Mouse (Mus musculus) neural tube, embryonic 12.5 days (tissue): ENCODE results near the gene Tub. TPM values are rescaled to one million over a fixed set of nuclear protein-coding genes. Genes with fewer than 3 reads are reported as not detected.

Experiments
- ATAC-seq: fragments of 200-750 bp; cut with Nextera tagmentation; 2 replicates; pipeline ENCODE4 v1.8.0; 2017; ENCODE audit warnings: low read depth, mild to moderate bottlenecking, moderate TSS enrichment, moderate library complexity; ENCODE audit not compliant: low FRiP score
- H3K27ac ChIP-seq: fragments of 300-500 bp; sonication (generic); 2 replicates; pipeline ENCODE4 v1.5.1; 2016
- H3K27me3 ChIP-seq: fragments of 300-500 bp; sonication (generic); replicated peaks from 2 replicates; pipeline ENCODE4 v1.6.1; 2016; ENCODE audit warnings: mild to moderate bottlenecking
- H3K36me3 ChIP-seq: fragments of 300-500 bp; sonication (generic); 2 replicates; pipeline ENCODE4 v1.6.1; 2016; ENCODE audit warnings: mild to moderate bottlenecking
- H3K4me1 ChIP-seq: fragments of 300-500 bp; sonication (generic); 2 replicates; pipeline ENCODE4 v1.6.1; 2016
- H3K4me2 ChIP-seq: fragments of 300-500 bp; sonication (generic); replicated peaks from 2 replicates; pipeline ENCODE4 v1.6.1; 2016; ENCODE audit warnings: mild to moderate bottlenecking
- H3K4me3 ChIP-seq: fragments of 300-500 bp; sonication (generic); 2 replicates; pipeline ENCODE4 v1.5.1; 2016
- H3K9ac ChIP-seq: fragments of 300-500 bp; sonication (generic); 2 replicates; pipeline ENCODE4 v1.6.1; 2016; ENCODE audit warnings: mild to moderate bottlenecking
- H3K9me3 ChIP-seq: fragments of 300-500 bp; sonication (generic); 2 replicates; pipeline ENCODE4 v1.6.1; 2016; ENCODE audit warnings: mild to moderate bottlenecking
- WGBS: fragments of 180-500 bp; shearing (Covaris S2); methylation state at CpG from one replicate; pipeline ENCODE4 v1.1.7; 2016; 5-methylcytosine and 5-hydroxymethylcytosine counted together
- polyA plus RNA-seq: library from polyadenylated mRNA; unstranded; fragments of >200 nt; fragmentation: Nextera tagmentation; extraction: Ambion mirVana; gene quantifications from 2 replicates; pipeline ENCODE4 v1.2.1, GENCODE M21; 2016

Tub gene
- polyA plus RNA-seq, 1 experiment from 2014 or later: 36.0 TPM

- WGBS: 13% methylated on average over 5 of the region's 5 CpGs
- no peak overlapping the region for H3K9ac ChIP-seq
Observed at GRCm38 (mm10) chr7:109016378-109016923, 66.3 kb downstream of the Tub start.

GRCm38 (mm10) chr7:109019243-109019642, 69.1 kb downstream of the Tub start:
- WGBS: 91% methylated on average over 7 of the region's 7 CpGs
- H3K4me3 ChIP-seq: no peak overlapping the region
- H3K27ac ChIP-seq: no peak overlapping the region
- H3K4me1 ChIP-seq: peaks cover 14% of the 10 kb centered on the region
- H3K36me3 ChIP-seq: peaks cover 13% of the 10 kb centered on the region; the same call in 1 of the 2 replicates
- H3K9me3 ChIP-seq: no peaks in the 10 kb centered on the region
- no peaks in the 10 kb centered on the region for H3K27me3 ChIP-seq
- no peak overlapping the region for H3K9ac ChIP-seq
- ATAC-seq: no peak
- H3K4me2 ChIP-seq: no peak overlapping the region

More at GRCm38 (mm10) chr7:109016378-109016923, 66.3 kb downstream of the Tub start:
- Histone ChIP-seq H3K4me2 (no peak overlapping the region; the same call in 1 of the 2 replicates), H3K9me3 (no peaks in the 10 kb centered on the region), H3K4me3 (no peak overlapping the region), H3K36me3 (no peaks in the 10 kb centered on the region; the same call in 1 of the 2 replicates), H3K27me3 (peaks cover 8% of the 10 kb centered on the region), H3K4me1 (peaks cover 35% of the 10 kb centered on the region), H3K27ac (peak overlapping the region; percentile 6; the same call in 1 of the 2 replicates)
- peak; percentile 71 for ATAC-seq

GRCm38 (mm10) chr7:109021428-109021827, 71.3 kb downstream of the Tub start:
- 20% methylated on average over 3 of the region's 3 CpGs for WGBS
- H3K9me3 ChIP-seq: no peaks in the 10 kb centered on the region
- no peak overlapping the region for H3K4me3 ChIP-seq
- ATAC-seq: peak; percentile 32; the same call in 1 of the 2 replicates
- no peak overlapping the region for H3K4me2 ChIP-seq
- H3K36me3 ChIP-seq: peaks cover 27% of the 10 kb centered on the region
- H3K27me3 ChIP-seq: no peaks in the 10 kb centered on the region
- H3K27ac ChIP-seq: no peak overlapping the region
- peaks cover 9% of the 10 kb centered on the region for H3K4me1 ChIP-seq
- no peak overlapping the region for H3K9ac ChIP-seq

- Histone ChIP-seq H3K9ac (no peak overlapping the region), H3K36me3 (peaks cover 53% of the 10 kb centered on the region), H3K27me3 (no peaks in the 10 kb centered on the region), H3K4me1 (no peaks in the 10 kb centered on the region), H3K27ac (no peak overlapping the region), H3K4me2 (no peak overlapping the region), H3K9me3 (no peaks in the 10 kb centered on the region), H3K4me3 (no peak overlapping the region)
- 91% methylated on average over 7 of the region's 7 CpGs for WGBS
- no peak for ATAC-seq
Observed at GRCm38 (mm10) chr7:109025743-109026142, 75.6 kb downstream of the Tub start.

GRCm38 (mm10) chr7:109026976-109027375, 76.8 kb downstream of the Tub start:
- H3K4me2 ChIP-seq: no peak overlapping the region
- H3K27ac ChIP-seq: no peak overlapping the region
- no peak overlapping the region for H3K9ac ChIP-seq
- no peaks in the 10 kb centered on the region for H3K4me1 ChIP-seq
- peaks cover 53% of the 10 kb centered on the region for H3K36me3 ChIP-seq
- no peaks in the 10 kb centered on the region for H3K9me3 ChIP-seq
- H3K27me3 ChIP-seq: no peaks in the 10 kb centered on the region
- H3K4me3 ChIP-seq: no peak overlapping the region
- WGBS: 91% methylated on average over 9 of the region's 9 CpGs
- no peak for ATAC-seq

GRCm38 (mm10) chr7:109027721-109028120, 77.6 kb downstream of the Tub start:
- H3K36me3 ChIP-seq: peaks cover 46% of the 10 kb centered on the region
- H3K4me1 ChIP-seq: no peaks in the 10 kb centered on the region
- ATAC-seq: 0 out of 2 replicates have a peak, but pooled peaks have one; percentile 10
- H3K4me3 ChIP-seq: no peak overlapping the region
- 97% methylated on average over 7 of the region's 7 CpGs for WGBS
- H3K27ac ChIP-seq: no peak overlapping the region
- H3K27me3 ChIP-seq: no peaks in the 10 kb centered on the region
- H3K9ac ChIP-seq: no peak overlapping the region
- no peak overlapping the region for H3K4me2 ChIP-seq
- H3K9me3 ChIP-seq: no peaks in the 10 kb centered on the region

- H3K4me2 ChIP-seq: no peak overlapping the region
- no peaks in the 10 kb centered on the region for H3K9me3 ChIP-seq
- no peak overlapping the region for H3K27ac ChIP-seq
- ATAC-seq: peak; percentile 56; the same call in 1 of the 2 replicates
- H3K36me3 ChIP-seq: peaks cover 43% of the 10 kb centered on the region
- no peaks in the 10 kb centered on the region for H3K27me3 ChIP-seq
- no peak overlapping the region for H3K4me3 ChIP-seq
- H3K4me1 ChIP-seq: no peaks in the 10 kb centered on the region
- no peak overlapping the region for H3K9ac ChIP-seq
- WGBS: 28% methylated on average over 6 of the region's 6 CpGs
Observed at GRCm38 (mm10) chr7:109028204-109028603, 78.1 kb downstream of the Tub start.

GRCm38 (mm10) chr7:109029961-109030465, 79.9 kb downstream of the Tub start:
- ATAC-seq: no peak

GRCm38 (mm10) chr7:109031331-109031730, 81.2 kb downstream of the Tub start:
- Histone ChIP-seq H3K27ac (no peak overlapping the region), H3K4me3 (no peak overlapping the region), H3K9ac (no peak overlapping the region), H3K4me2 (no peak overlapping the region), H3K36me3 (peaks cover 31% of the 10 kb centered on the region), H3K27me3 (no peaks in the 10 kb centered on the region), H3K9me3 (no peaks in the 10 kb centered on the region), H3K4me1 (no peaks in the 10 kb centered on the region)
- 83% methylated on average over 3 of the region's 3 CpGs for WGBS
- no peak for ATAC-seq

More at GRCm38 (mm10) chr7:109029961-109030465, 79.9 kb downstream of the Tub start:
- no peak overlapping the region for H3K9ac ChIP-seq
- H3K9me3 ChIP-seq: no peaks in the 10 kb centered on the region
- peaks cover 41% of the 10 kb centered on the region for H3K36me3 ChIP-seq
- no peak overlapping the region for H3K4me3 ChIP-seq
- no peak overlapping the region for H3K27ac ChIP-seq
- no peaks in the 10 kb centered on the region for H3K4me1 ChIP-seq
- 92% methylated on average over 6 of the region's 6 CpGs for WGBS
- no peak overlapping the region for H3K4me2 ChIP-seq
- no peaks in the 10 kb centered on the region for H3K27me3 ChIP-seq

GRCm38 (mm10) chr7:109032054-109032453, 81.9 kb downstream of the Tub start:
- Histone ChIP-seq H3K27me3 (no peaks in the 10 kb centered on the region), H3K9me3 (no peaks in the 10 kb centered on the region), H3K36me3 (peaks cover 27% of the 10 kb centered on the region), H3K4me2 (no peak overlapping the region), H3K9ac (no peak overlapping the region), H3K27ac (no peak overlapping the region), H3K4me1 (no peaks in the 10 kb centered on the region), H3K4me3 (no peak overlapping the region)
- no peak for ATAC-seq
- 87% methylated on average over 2 of the region's 2 CpGs for WGBS

GRCm38 (mm10) chr7:109038121-109038735, 88.1 kb downstream of the Tub start:
- ATAC-seq: no peak
- H3K4me3 ChIP-seq: no peak overlapping the region
- 91% methylated on average over 8 of the region's 8 CpGs for WGBS
- H3K4me1 ChIP-seq: no peaks in the 10 kb centered on the region
- H3K9me3 ChIP-seq: no peaks in the 10 kb centered on the region
- H3K36me3 ChIP-seq: peaks cover 8% of the 10 kb centered on the region
- H3K27me3 ChIP-seq: no peaks in the 10 kb centered on the region
- no peak overlapping the region for H3K27ac ChIP-seq
- H3K4me2 ChIP-seq: no peak overlapping the region
- H3K9ac ChIP-seq: no peak overlapping the region

- Histone ChIP-seq H3K4me1 (no peaks in the 10 kb centered on the region), H3K27ac (no peak overlapping the region), H3K27me3 (no peaks in the 10 kb centered on the region), H3K9me3 (no peaks in the 10 kb centered on the region), H3K36me3 (peaks cover 8% of the 10 kb centered on the region), H3K9ac (no peak overlapping the region), H3K4me3 (no peak overlapping the region), H3K4me2 (no peak overlapping the region)
- 81% methylated on average over 1 of the region's 1 CpGs for WGBS
- no peak for ATAC-seq
Observed at GRCm38 (mm10) chr7:109038987-109039386, 88.8 kb downstream of the Tub start.
